8 mouse cellular contexts compared by ENCODE assay signal in the genomic region with DNA sequence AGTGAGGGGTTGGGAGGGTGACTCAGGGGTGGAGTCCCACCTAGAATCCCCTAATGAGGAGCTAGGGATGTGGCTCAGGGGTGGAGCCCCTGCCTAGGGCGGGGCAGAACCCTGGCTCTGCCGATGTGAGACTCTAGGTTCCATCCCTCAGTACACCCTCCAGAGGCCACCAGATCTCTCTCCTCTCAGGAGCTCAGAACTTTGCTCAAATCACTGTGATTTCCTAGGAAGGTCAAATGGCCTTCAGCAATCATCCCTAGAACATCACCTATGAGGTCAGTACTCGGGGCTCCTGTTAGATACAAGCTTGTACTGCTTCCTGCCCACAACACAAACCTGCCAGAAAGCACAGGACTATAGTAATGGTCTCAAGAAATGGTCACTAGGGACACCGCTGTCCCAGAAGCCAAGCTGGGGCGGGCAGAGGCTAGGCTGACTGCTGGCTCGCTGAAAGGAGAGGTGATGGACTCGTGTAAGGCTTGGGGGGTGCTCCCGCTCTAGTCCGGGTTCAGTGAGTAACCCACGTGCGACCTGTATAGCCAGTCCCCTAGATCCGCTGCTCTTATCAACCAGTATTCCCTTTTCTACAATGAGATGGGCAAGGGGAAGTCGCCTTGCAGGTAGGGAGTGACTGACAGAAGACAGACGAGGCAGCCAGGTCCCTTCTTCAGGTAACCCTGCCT. TPM values are rescaled to one million over a fixed set of nuclear protein-coding genes. Genes with fewer than 3 reads are reported as not detected.
DNase-seq lines count a peak whose midpoint lies in the region; ATAC-seq and TF ChIP-seq lines count a peak whose summit lies in the region.

No protein-coding gene starts in this region.

- H3K9me3 ChIP-seq in hindbrain, embryonic 15.5 days = no peaks in the 10 kb centered on the region
- no peaks in the 10 kb centered on the region for H3K9me3 ChIP-seq in midbrain, embryonic 12.5 days

- no peak for TF ChIP-seq POLR2A in lung, adult 2 months (IDR thresholded peaks at IDR 0.05; ENCODE audit: borderline replicate concordance, extremely low read depth, low read depth, low read length)

- peak overlapping the region; percentile 87 for H3K4me2 ChIP-seq in hindbrain, embryonic 15.5 days
- peak overlapping the region; percentile 92 for H3K4me2 ChIP-seq in midbrain, embryonic 12.5 days (replicated peaks)

- H3K27me3 ChIP-seq in hindbrain, embryonic 15.5 days = no peaks in the 10 kb centered on the region
- H3K27me3 ChIP-seq in midbrain, embryonic 12.5 days = no peaks in the 10 kb centered on the region

- peak; percentile 57 for ATAC-seq in hindbrain, embryonic 15.5 days (ENCODE audit: low FRiP score, low read depth)
- ATAC-seq in midbrain, embryonic 12.5 days (ENCODE audit: low FRiP score, low read depth) = peak; percentile 18

- peaks cover 26% of the 10 kb centered on the region for H3K36me3 ChIP-seq in hindbrain, embryonic 15.5 days
- H3K36me3 ChIP-seq in midbrain, embryonic 12.5 days = peaks cover 56% of the 10 kb centered on the region

- peak overlapping the region; percentile 49 for H3K27ac ChIP-seq in brown adipose tissue, adult 24 weeks (replicated peaks; ENCODE audit: low read depth, low read length)
- H3K27ac ChIP-seq in hindbrain, embryonic 15.5 days (replicated peaks) = peak overlapping the region; percentile 75
- peak overlapping the region; percentile 55 for H3K27ac ChIP-seq in midbrain, embryonic 12.5 days (replicated peaks)

- peak overlapping the region; percentile 75 for H3K4me3 ChIP-seq in lung, adult 2 months (replicated peaks; ENCODE audit: extremely low read depth, low read depth, low read length)
- H3K4me3 ChIP-seq in brown adipose tissue, adult 24 weeks (ENCODE audit: insufficient read depth, low read depth, low read length) = peak overlapping the region; percentile 84
- peak overlapping the region; percentile 78 for H3K4me3 ChIP-seq in hindbrain, embryonic 15.5 days
- H3K4me3 ChIP-seq in midbrain, embryonic 12.5 days = peak overlapping the region; percentile 68

- H3K4me1 ChIP-seq in lung, adult 2 months (ENCODE audit: control insufficient read depth, insufficient read depth, low read length) = peaks cover 8% of the 10 kb centered on the region
- H3K4me1 ChIP-seq in brown adipose tissue, adult 24 weeks (ENCODE audit: control insufficient read depth, insufficient read depth, insufficient read length, low read length) = 0 out of 2 replicates have a peak, but pooled peaks cover 2% of the 10 kb centered on the region
- H3K4me1 ChIP-seq in hindbrain, embryonic 15.5 days (replicated peaks) = peaks cover 25% of the 10 kb centered on the region
- peaks cover 18% of the 10 kb centered on the region for H3K4me1 ChIP-seq in midbrain, embryonic 12.5 days

- TF ChIP-seq CTCF in lung, adult 2 months (IDR thresholded peaks at IDR 0.05; ENCODE audit: insufficient read depth, low read length) = no peak

- under 1% methylated on average over 14 of the region's 14 CpGs for WGBS in lung, adult 2 months
- 3% methylated on average over 14 of the region's 14 CpGs for WGBS in hindbrain, embryonic 15.5 days
- 4% methylated on average over 14 of the region's 14 CpGs for WGBS in midbrain, embryonic 12.5 days

- H3K9ac ChIP-seq in hindbrain, embryonic 15.5 days = peak overlapping the region; percentile 60
- peak overlapping the region; percentile 65 for H3K9ac ChIP-seq in midbrain, embryonic 12.5 days (replicated peaks)

- no peak for DNase-seq in lung, adult 2 months
- no peak for DNase-seq in lung, postnatal 14 days
- DNase-seq in layer of hippocampus, postnatal 36 days = no peak
- no peak for DNase-seq in thymus, postnatal 4 days
- no peak for DNase-seq in urinary bladder, postnatal 36 days (ENCODE audit: low spot score in 2 of 2)

RNA-seq across cellular contexts. Expression of gene Mydgf, which starts 0.6 kb away (rescaled TPM):
- polyA plus RNA-seq in lung, adult 2 months (2012; rRNA removed) = 42.4 and 48.7 TPM in 2 replicates
- polyA plus RNA-seq in brown adipose tissue, adult 24 weeks (2012; ENCODE audit: insufficient read depth, insufficient read length, missing spikeins) = 30.8 and 30.9 TPM in 2 replicates
- 76.2 and 78.6 TPM in 2 replicates for polyA plus RNA-seq in hindbrain, embryonic 15.5 days (2015; fragmentation: Nextera tagmentation; extraction: Ambion mirVana)
- 56.8 and 61.6 TPM in 2 replicates for polyA plus RNA-seq in midbrain, embryonic 12.5 days (2016; fragmentation: Nextera tagmentation; extraction: Ambion mirVana)
- 10 to 100 TPM; 40.9 to 44.0 TPM for total RNA-seq in layer of hippocampus, postnatal 36 days (2021)

RNA-seq across cellular contexts. Expression of gene Tnfaip8l1, which starts 20.8 kb away (rescaled TPM):
- 3.5 and 3.6 TPM in 2 replicates for polyA plus RNA-seq in lung, adult 2 months (2012; rRNA removed)
- 0.36 and 1.4 TPM in 2 replicates for polyA plus RNA-seq in brown adipose tissue, adult 24 weeks (2012; ENCODE audit: insufficient read depth, insufficient read length, missing spikeins)
- 9.5 and 10.7 TPM in 2 replicates for polyA plus RNA-seq in hindbrain, embryonic 15.5 days (2015; fragmentation: Nextera tagmentation; extraction: Ambion mirVana)
- 8.0 and 8.2 TPM in 2 replicates for polyA plus RNA-seq in midbrain, embryonic 12.5 days (2016; fragmentation: Nextera tagmentation; extraction: Ambion mirVana)
- 1 to 10 TPM; 5.3 to 7.3 TPM for total RNA-seq in layer of hippocampus, postnatal 36 days (2021)

RNA-seq across cellular contexts. Expression of gene Dpp9, which starts 35.6 kb away (rescaled TPM):
- polyA plus RNA-seq in lung, adult 2 months (2012; rRNA removed) = 65.8 and 71.9 TPM in 2 replicates
- 7.7 and 9.2 TPM in 2 replicates for polyA plus RNA-seq in brown adipose tissue, adult 24 weeks (2012; ENCODE audit: insufficient read depth, insufficient read length, missing spikeins)
- polyA plus RNA-seq in hindbrain, embryonic 15.5 days (2015; fragmentation: Nextera tagmentation; extraction: Ambion mirVana) = 25.6 and 28.8 TPM in 2 replicates
- 41.0 and 43.9 TPM in 2 replicates for polyA plus RNA-seq in midbrain, embryonic 12.5 days (2016; fragmentation: Nextera tagmentation; extraction: Ambion mirVana)
- total RNA-seq in layer of hippocampus, postnatal 36 days (2021) = 10 to 100 TPM; 68.2 to 70.9 TPM

RNA-seq across cellular contexts. Expression of gene Sema6b, which starts 43.0 kb away (rescaled TPM):
- 12.5 and 21.2 TPM in 2 replicates for polyA plus RNA-seq in lung, adult 2 months (2012; rRNA removed)
- polyA plus RNA-seq in brown adipose tissue, adult 24 weeks (2012; ENCODE audit: insufficient read depth, insufficient read length, missing spikeins) = 1.9 and 5.0 TPM in 2 replicates
- 17.4 and 19.2 TPM in 2 replicates for polyA plus RNA-seq in hindbrain, embryonic 15.5 days (2015; fragmentation: Nextera tagmentation; extraction: Ambion mirVana)
- polyA plus RNA-seq in midbrain, embryonic 12.5 days (2016; fragmentation: Nextera tagmentation; extraction: Ambion mirVana) = 6.5 and 7.9 TPM in 2 replicates
- 100 to 1,000 TPM; 129 to 138 TPM for total RNA-seq in layer of hippocampus, postnatal 36 days (2021)
